Mouse (Mus musculus) embryonic facial prominence, embryonic 11.5 days (tissue): ENCODE measurements around the gene Ear1. TPM values are rescaled to one million over a fixed set of nuclear protein-coding genes. Genes with fewer than 3 reads are reported as not detected.
"Not testable (repeated sequence)": the region's sequence is repeated elsewhere in the genome, so short reads cannot be mapped to it uniquely, and the experiment has no call there.

Source experiments
- ATAC-seq: fragments of 200-750 bp; cut with Nextera tagmentation; replicated peaks from 2 replicates; pipeline ENCODE4 v1.8.0; 2017; ENCODE audit warnings: low read depth; ENCODE audit not compliant: insufficient number of reproducible peaks, low FRiP score, low TSS enrichment
- DNase-seq: peaks from one replicate; pipeline ENCODE4 v3.0.0-alpha.2; 2015; ENCODE audit warnings: low spot score
- H3K27ac ChIP-seq: fragments of 300-500 bp; sonication (generic); replicated peaks from 2 replicates; pipeline ENCODE4 v1.5.1; 2014; ENCODE audit warnings: mild to moderate bottlenecking, low read depth, low read length, control low read depth
- H3K27me3 ChIP-seq: fragments of 300-500 bp; sonication (generic); 2 replicates; pipeline ENCODE4 v1.6.1; 2014; ENCODE audit warnings: mild to moderate bottlenecking, low read length, moderate library complexity, mixed read lengths; ENCODE audit not compliant: control insufficient read depth, insufficient read depth
- H3K36me3 ChIP-seq: fragments of 300-500 bp; sonication (generic); replicated peaks from 2 replicates; pipeline ENCODE4 v1.6.1; 2014; ENCODE audit warnings: low read depth, mild to moderate bottlenecking, low read length, moderate library complexity, mixed read lengths; ENCODE audit not compliant: control insufficient read depth, insufficient read depth
- H3K4me1 ChIP-seq: fragments of 300-500 bp; sonication (generic); 2 replicates; pipeline ENCODE4 v1.6.1; 2014; ENCODE audit warnings: low read length, mixed read lengths; ENCODE audit not compliant: control insufficient read depth, insufficient read depth
- H3K4me2 ChIP-seq: fragments of 300-500 bp; sonication (generic); 2 replicates; pipeline ENCODE4 v1.6.1; 2014; ENCODE audit warnings: low read depth, mild to moderate bottlenecking, control low read depth, low read length, moderate library complexity
- H3K4me3 ChIP-seq: fragments of 300-500 bp; sonication (generic); 2 replicates; pipeline ENCODE4 v1.5.1; 2014; ENCODE audit warnings: low read depth, low read length, control low read depth
- H3K9ac ChIP-seq: fragments of 300-500 bp; sonication (generic); replicated peaks from 2 replicates; pipeline ENCODE4 v1.6.1; 2014; ENCODE audit warnings: mild to moderate bottlenecking, control low read depth, low read length
- H3K9me3 ChIP-seq: fragments of 300-500 bp; sonication (generic); replicated peaks from 2 replicates; pipeline ENCODE4 v1.6.1; 2016; ENCODE audit warnings: mild to moderate bottlenecking, low read length, inconsistent platforms, mixed read lengths; ENCODE audit not compliant: control insufficient read depth
- WGBS: fragments of 180-500 bp; shearing (Covaris S2); extraction: QIAGEN DNeasy Blood & Tissue Kit; methylation state at CpG from one replicate; pipeline ENCODE4 v1.1.7; 2014; 5-methylcytosine and 5-hydroxymethylcytosine counted together
- polyA plus RNA-seq: library from polyadenylated mRNA; unstranded; fragments of >200 nt; fragmentation: Nextera tagmentation; extraction: Ambion mirVana; gene quantifications from 2 replicates; pipeline ENCODE4 v1.2.1, GENCODE M21; 2014

Ear1 gene
- polyA plus RNA-seq, 1 experiment from 2014 or later: not detected

GRCm38 (mm10) chr14:43793811-43794210, 81.5 kb downstream of the Ear1 start:
- ATAC-seq, H3K36me3 ChIP-seq, H3K9ac ChIP-seq, DNase-seq, H3K27ac ChIP-seq, H3K4me3 ChIP-seq, H3K4me1 ChIP-seq, H3K27me3 ChIP-seq, H3K4me2 ChIP-seq, H3K9me3 ChIP-seq: not testable (repeated sequence)
- WGBS: 66% methylated on average over 5 of the region's 5 CpGs

DNA sequence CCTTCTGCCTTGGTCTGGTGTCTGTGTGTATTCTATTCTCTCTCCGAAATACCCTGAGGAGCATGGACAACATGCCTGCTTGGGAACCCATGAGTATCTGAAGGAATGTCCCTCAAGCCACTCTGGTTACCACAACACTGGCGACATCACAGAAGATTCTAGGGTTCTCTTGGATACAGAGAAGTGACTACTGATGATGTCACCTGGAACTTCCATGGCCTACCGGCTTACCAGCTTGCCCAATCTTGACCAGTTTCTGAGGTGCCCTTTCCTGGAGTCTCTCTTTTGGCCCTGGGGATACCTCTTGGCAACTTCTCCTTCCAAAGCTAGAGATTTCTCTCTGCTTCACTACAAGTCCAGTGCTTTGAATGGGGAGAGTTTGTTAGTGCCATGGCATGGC, 90.7 kb downstream of the Ear1 start, which contains the start of gene Gm8180:
Gm8180 (minus strand) TSS at position 101 of the 400 bp plus-strand sequence.
- H3K9me3 ChIP-seq, H3K27ac ChIP-seq, ATAC-seq, H3K36me3 ChIP-seq, H3K27me3 ChIP-seq, H3K9ac ChIP-seq, H3K4me2 ChIP-seq, H3K4me1 ChIP-seq, DNase-seq, H3K4me3 ChIP-seq: not testable (repeated sequence)
- 86% methylated on average over 3 of the region's 3 CpGs for WGBS

Other genes starting within 250 kb of the Ear1 start
- not detected in 2 replicates for gene Gm8165, start 198.3 kb downstream of the Ear1 start, polyA plus RNA-seq
- 1.7 and 2.1 TPM in 2 replicates for gene Gm7324, start 177.7 kb downstream of the Ear1 start, polyA plus RNA-seq
- not detected in 2 replicates for gene Gm16506, start 148.0 kb downstream of the Ear1 start, polyA plus RNA-seq
- gene Gm6526, start 127.7 kb downstream of the Ear1 start, polyA plus RNA-seq: not detected in 2 replicates
- not detected in 2 replicates for gene Gm8180, start 90.8 kb downstream of the Ear1 start, polyA plus RNA-seq
- not detected in 2 replicates for gene Ear10, start 48.0 kb upstream of the Ear1 start, polyA plus RNA-seq
- gene Gm8113, start 49.9 kb upstream of the Ear1 start, polyA plus RNA-seq: 14.2 and 16.7 TPM in 2 replicates
- gene Ang5, start 81.6 kb upstream of the Ear1 start, polyA plus RNA-seq: not detected in 2 replicates
- not detected in 2 replicates for gene Ang6, start 126.8 kb upstream of the Ear1 start, polyA plus RNA-seq
- not detected in 2 replicates for gene Ear2, start 227.1 kb upstream of the Ear1 start, polyA plus RNA-seq
- gene Gm3327, start 248.3 kb upstream of the Ear1 start, polyA plus RNA-seq: not detected in 2 replicates